Mouse (Mus musculus): ENCODE measurements at regions not wholly inside any gene's neighbourhood (a gene's known extent, or its start where the extent isn't known, plus 50 kb on each side); places are given as distances from the start of the nearest gene placed in this dataset.
A peak's percentile ranks its signal among the peaks of the same experiment; 100 is the strongest.

DNA sequence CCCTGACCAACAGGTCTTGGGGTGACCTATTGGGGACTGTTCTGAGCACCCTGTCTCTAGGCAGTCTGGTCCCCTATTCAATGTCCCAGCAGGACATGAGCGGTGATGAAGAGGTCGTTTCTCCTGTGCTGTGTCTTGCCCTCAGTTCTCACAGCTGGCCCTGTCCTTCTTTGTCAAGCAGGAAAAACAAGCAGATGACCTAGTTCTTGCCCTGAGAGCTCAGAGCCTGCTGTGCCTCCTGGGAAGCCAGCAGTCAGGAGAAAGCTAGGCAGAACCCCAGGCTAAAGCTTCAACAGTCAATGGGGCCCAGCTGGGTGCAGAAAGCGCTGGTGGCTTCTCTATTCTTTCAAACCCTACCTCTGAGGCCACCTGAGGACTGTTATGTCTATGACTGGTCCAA, 66.1 kb upstream of the Stx16 start:
- no peak for DNase-seq (ENCODE audit: low spot score)
- Histone ChIP-seq H3K36me3 (ENCODE audit: control insufficient read depth, insufficient read depth, low read length) (no peaks in the 10 kb centered on the region), H3K9me3 (ENCODE audit: control insufficient read depth, low read length) (no peaks in the 10 kb centered on the region), H3K4me1 (ENCODE audit: control insufficient read depth, insufficient read depth, low read length) (peaks cover 18% of the 10 kb centered on the region), H3K9ac (ENCODE audit: low read depth, low read length) (no peak overlapping the region), H3K4me3 (ENCODE audit: low read depth, low read length) (no peak overlapping the region), H3K27ac (replicated peaks; ENCODE audit: low read depth, low read length) (no peak overlapping the region), H3K4me2 (ENCODE audit: low read depth, low read length) (no peak overlapping the region), H3K27me3 (replicated peaks; ENCODE audit: control insufficient read depth, insufficient read depth, low read length) (no peaks in the 10 kb centered on the region)
- no peak for ATAC-seq (ENCODE audit: low read depth)
- 65% methylated on average over 3 of the region's 3 CpGs for WGBS

DNA sequence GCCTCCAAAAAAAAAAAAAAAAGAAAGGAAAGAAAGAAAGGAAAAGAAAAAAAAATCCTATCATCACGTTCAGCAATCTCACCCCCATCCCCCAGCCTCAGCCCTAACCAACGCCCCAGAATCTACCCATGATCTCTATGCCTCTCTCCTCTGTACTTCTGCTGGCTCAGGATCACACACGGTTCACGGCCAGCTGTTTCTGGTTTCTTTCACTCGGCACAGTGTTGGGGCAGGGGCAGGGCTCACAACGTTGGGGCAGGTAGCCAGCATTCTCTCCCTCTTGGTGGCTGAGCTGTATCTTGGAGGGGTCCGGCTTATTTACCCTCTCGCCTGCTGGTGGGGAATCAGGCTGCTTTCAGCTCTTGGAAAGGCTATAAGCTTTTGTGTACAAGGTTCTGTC, 64.7 kb upstream of the Stx16 start:
- no peaks in the 10 kb centered on the region for H3K27me3 ChIP-seq (replicated peaks; ENCODE audit: control insufficient read depth, insufficient read depth, low read length)
- H3K27ac ChIP-seq (replicated peaks; ENCODE audit: low read depth, low read length), result peak overlapping the region; percentile 45
- H3K4me1 ChIP-seq (ENCODE audit: control insufficient read depth, insufficient read depth, low read length), result peaks cover 21% of the 10 kb centered on the region
- ATAC-seq (ENCODE audit: low read depth), result peak; percentile 50
- no peaks in the 10 kb centered on the region for H3K36me3 ChIP-seq (ENCODE audit: control insufficient read depth, insufficient read depth, low read length)
- DNase-seq (ENCODE audit: low spot score), result peak; percentile 76
- H3K4me3 ChIP-seq (ENCODE audit: low read depth, low read length), result no peak overlapping the region
- H3K9ac ChIP-seq (ENCODE audit: low read depth, low read length), result no peak overlapping the region
- H3K4me2 ChIP-seq (ENCODE audit: low read depth, low read length), result no peak overlapping the region
- 19% methylated on average over 8 of the region's 8 CpGs for WGBS
- no peaks in the 10 kb centered on the region for H3K9me3 ChIP-seq (ENCODE audit: control insufficient read depth, low read length)

DNA sequence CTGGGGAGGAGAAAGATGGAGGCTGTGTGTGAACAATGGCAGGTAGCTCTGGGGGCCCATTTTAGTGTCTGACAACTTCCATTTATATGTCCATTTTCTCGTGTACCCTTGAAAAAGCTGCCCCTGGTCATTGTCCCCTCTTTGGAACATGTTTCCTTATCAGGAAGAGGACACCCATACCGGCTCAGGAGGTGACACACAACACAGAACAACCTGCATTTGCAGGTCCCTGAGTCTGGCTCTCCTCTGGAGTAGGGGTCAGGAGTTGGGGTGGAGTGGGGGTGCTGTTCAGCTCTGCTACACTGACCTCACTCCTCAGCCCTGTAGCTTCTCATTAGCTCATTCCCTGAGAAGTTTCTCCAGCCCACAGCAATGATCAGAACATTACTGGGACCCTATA, 61.7 kb upstream of the Stx16 start:
- Histone ChIP-seq H3K9ac (ENCODE audit: low read depth, low read length) (no peak overlapping the region), H3K4me1 (ENCODE audit: control insufficient read depth, insufficient read depth, low read length) (peaks cover 10% of the 10 kb centered on the region), H3K27ac (replicated peaks; ENCODE audit: low read depth, low read length) (no peak overlapping the region), H3K4me3 (ENCODE audit: low read depth, low read length) (no peak overlapping the region), H3K27me3 (replicated peaks; ENCODE audit: control insufficient read depth, insufficient read depth, low read length) (no peaks in the 10 kb centered on the region), H3K36me3 (ENCODE audit: control insufficient read depth, insufficient read depth, low read length) (no peaks in the 10 kb centered on the region), H3K4me2 (ENCODE audit: low read depth, low read length) (no peak overlapping the region), H3K9me3 (ENCODE audit: control insufficient read depth, low read length) (no peaks in the 10 kb centered on the region)
- WGBS, result 63% methylated on average over 2 of the region's 2 CpGs
- DNase-seq (ENCODE audit: low spot score) (no peak), ATAC-seq (ENCODE audit: low read depth) (no peak)

DNA sequence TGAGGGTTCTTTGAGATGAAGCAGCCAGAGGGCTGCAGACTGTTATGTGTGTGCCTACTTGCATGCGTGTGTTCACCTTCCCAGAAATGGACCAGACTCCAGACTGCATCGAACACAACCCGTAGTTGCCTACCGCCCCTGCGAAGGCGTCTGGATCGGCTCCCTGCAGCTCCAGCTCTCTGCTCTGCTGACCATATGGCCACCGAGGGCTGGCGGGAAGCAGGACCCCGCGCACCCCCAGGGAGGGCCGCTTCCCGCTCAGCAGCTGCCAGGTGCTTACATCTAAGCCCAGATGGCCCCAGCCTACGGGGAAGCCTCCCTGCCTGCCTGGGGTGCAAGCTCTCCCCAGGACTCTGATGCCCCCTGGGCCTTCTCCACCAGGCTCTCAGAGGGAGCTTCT, 60.8 kb upstream of the Stx16 start:
- no peaks in the 10 kb centered on the region for H3K9me3 ChIP-seq (ENCODE audit: control insufficient read depth, low read length)
- peaks cover 10% of the 10 kb centered on the region for H3K4me1 ChIP-seq (ENCODE audit: control insufficient read depth, insufficient read depth, low read length)
- no peak overlapping the region for H3K4me3 ChIP-seq (ENCODE audit: low read depth, low read length)
- ATAC-seq (ENCODE audit: low read depth), result no peak; the same call in 1 of the 2 replicates
- DNase-seq (ENCODE audit: low spot score), result no peak
- no peaks in the 10 kb centered on the region for H3K27me3 ChIP-seq (replicated peaks; ENCODE audit: control insufficient read depth, insufficient read depth, low read length)
- no peaks in the 10 kb centered on the region for H3K36me3 ChIP-seq (ENCODE audit: control insufficient read depth, insufficient read depth, low read length)
- H3K27ac ChIP-seq (replicated peaks; ENCODE audit: low read depth, low read length), result no peak overlapping the region
- no peak overlapping the region for H3K9ac ChIP-seq (ENCODE audit: low read depth, low read length)
- 36% methylated on average over 11 of the region's 14 CpGs for WGBS
- no peak overlapping the region for H3K4me2 ChIP-seq (ENCODE audit: low read depth, low read length)

DNA sequence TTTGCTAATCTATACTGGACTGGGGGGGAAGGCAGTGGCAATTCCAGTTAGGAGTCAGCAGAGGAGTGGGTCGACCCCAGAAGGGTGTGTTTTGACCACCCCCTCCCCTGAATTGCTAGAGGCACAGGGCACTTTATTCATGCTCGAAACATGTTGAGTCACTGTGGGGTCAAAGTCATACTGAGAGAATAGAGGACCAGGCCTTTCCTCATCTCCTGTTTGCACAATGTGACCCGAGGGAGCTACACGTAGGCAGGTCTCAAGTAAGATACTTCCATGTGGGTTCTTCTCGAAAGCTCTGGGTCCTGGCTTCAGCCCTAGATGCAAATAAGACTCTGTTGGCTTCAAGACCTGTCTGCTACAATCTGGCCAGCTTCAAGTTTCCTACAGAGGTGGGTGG, 60.0 kb upstream of the Stx16 start:
- no peak overlapping the region for H3K4me2 ChIP-seq (ENCODE audit: low read depth, low read length)
- DNase-seq (ENCODE audit: low spot score) (no peak), ATAC-seq (ENCODE audit: low read depth) (no peak)
- H3K36me3 ChIP-seq (ENCODE audit: control insufficient read depth, insufficient read depth, low read length), result no peaks in the 10 kb centered on the region
- H3K9me3 ChIP-seq (ENCODE audit: control insufficient read depth, low read length), result no peaks in the 10 kb centered on the region
- no peaks in the 10 kb centered on the region for H3K27me3 ChIP-seq (replicated peaks; ENCODE audit: control insufficient read depth, insufficient read depth, low read length)
- H3K27ac ChIP-seq (replicated peaks; ENCODE audit: low read depth, low read length), result no peak overlapping the region
- no peak overlapping the region for H3K9ac ChIP-seq (ENCODE audit: low read depth, low read length)
- peaks cover 18% of the 10 kb centered on the region for H3K4me1 ChIP-seq (ENCODE audit: control insufficient read depth, insufficient read depth, low read length)
- WGBS, result 76% methylated on average over 5 of the region's 5 CpGs
- no peak overlapping the region for H3K4me3 ChIP-seq (ENCODE audit: low read depth, low read length)

DNA sequence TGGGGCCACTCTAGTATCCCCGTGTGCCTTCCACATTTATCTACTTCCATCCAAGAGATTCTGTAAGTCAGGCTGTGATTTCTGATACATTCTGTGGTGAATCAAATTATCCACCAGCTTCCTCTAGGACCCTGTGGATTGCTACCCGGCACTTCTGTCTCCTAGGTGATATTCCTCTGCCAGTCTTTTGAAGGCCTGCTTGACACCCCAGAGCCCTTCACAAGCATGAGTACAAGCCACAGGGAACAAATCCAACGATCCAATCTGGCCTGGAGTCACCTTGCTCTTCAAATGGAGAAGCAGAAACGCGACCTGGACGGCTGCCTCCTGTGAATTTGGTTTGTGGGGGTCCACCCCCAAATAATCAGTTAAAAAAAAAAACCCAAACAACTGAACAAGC, 59.1 kb upstream of the Stx16 start:
- 64% methylated on average over 6 of the region's 6 CpGs for WGBS
- H3K9ac ChIP-seq (ENCODE audit: low read depth, low read length), result no peak overlapping the region
- no peaks in the 10 kb centered on the region for H3K9me3 ChIP-seq (ENCODE audit: control insufficient read depth, low read length)
- H3K4me1 ChIP-seq (ENCODE audit: control insufficient read depth, insufficient read depth, low read length), result peaks cover 13% of the 10 kb centered on the region; the same call in 1 of the 2 replicates
- H3K27ac ChIP-seq (replicated peaks; ENCODE audit: low read depth, low read length), result no peak overlapping the region
- DNase-seq (ENCODE audit: low spot score) (no peak), ATAC-seq (ENCODE audit: low read depth) (no peak)
- no peak overlapping the region for H3K4me3 ChIP-seq (ENCODE audit: low read depth, low read length)
- H3K27me3 ChIP-seq (replicated peaks; ENCODE audit: control insufficient read depth, insufficient read depth, low read length), result no peaks in the 10 kb centered on the region
- no peak overlapping the region for H3K4me2 ChIP-seq (ENCODE audit: low read depth, low read length)
- H3K36me3 ChIP-seq (ENCODE audit: control insufficient read depth, insufficient read depth, low read length), result no peaks in the 10 kb centered on the region

DNA sequence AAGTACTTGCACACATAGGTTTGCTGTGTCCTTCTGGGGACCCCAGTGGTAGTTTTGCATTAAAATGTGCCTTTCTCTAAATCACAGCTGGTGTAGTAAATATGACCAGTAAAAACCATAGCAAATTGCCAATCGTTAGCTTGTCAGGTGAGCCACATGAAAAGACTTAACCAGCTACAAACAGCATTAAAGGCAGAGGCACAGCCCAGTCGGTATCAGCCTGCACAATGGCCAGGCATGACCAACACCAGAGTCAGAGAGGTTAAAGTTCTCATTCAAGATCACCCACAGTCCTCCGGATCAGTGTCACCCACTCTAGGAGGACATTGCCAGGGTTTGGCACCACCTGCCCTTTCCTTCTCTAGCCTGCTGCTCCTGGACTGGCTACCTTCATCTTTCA, 58.5 kb upstream of the Stx16 start:
- no peaks in the 10 kb centered on the region for H3K36me3 ChIP-seq (ENCODE audit: control insufficient read depth, insufficient read depth, low read length)
- no peaks in the 10 kb centered on the region for H3K9me3 ChIP-seq (ENCODE audit: control insufficient read depth, low read length)
- H3K4me2 ChIP-seq (ENCODE audit: low read depth, low read length), result no peak overlapping the region
- H3K27me3 ChIP-seq (replicated peaks; ENCODE audit: control insufficient read depth, insufficient read depth, low read length), result no peaks in the 10 kb centered on the region
- H3K4me1 ChIP-seq (ENCODE audit: control insufficient read depth, insufficient read depth, low read length), result peaks cover 13% of the 10 kb centered on the region; the same call in 1 of the 2 replicates
- no peak overlapping the region for H3K27ac ChIP-seq (replicated peaks; ENCODE audit: low read depth, low read length)
- WGBS, result 46% methylated on average over 3 of the region's 3 CpGs
- DNase-seq (ENCODE audit: low spot score), result no peak
- no peak for ATAC-seq (ENCODE audit: low read depth)
- no peak overlapping the region for H3K9ac ChIP-seq (ENCODE audit: low read depth, low read length)
- H3K4me3 ChIP-seq (ENCODE audit: low read depth, low read length), result no peak overlapping the region

DNA sequence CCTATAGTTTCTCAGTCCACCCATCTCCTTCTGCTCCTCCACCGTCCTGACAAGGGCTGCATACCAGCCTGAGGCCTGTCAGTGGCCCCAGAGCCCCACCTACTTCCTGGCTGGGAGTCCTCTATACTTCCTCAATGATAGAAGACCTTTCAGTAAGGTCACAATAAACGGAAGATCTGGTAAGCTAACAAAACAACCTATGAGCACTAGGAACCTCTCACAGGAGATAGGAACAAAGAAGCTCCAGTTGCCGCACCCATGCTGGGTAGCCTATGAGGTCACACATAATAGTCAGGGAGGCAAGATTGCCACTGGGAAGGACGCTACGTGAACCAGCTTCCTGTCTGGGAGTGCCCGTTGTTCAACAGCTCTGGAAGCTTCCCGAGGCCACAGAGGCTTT, 58.1 kb upstream of the Stx16 start:
- ATAC-seq (ENCODE audit: low read depth) (no peak), DNase-seq (ENCODE audit: low spot score) (peak; percentile 29)
- H3K27ac ChIP-seq (replicated peaks; ENCODE audit: low read depth, low read length), result no peak overlapping the region
- no peak overlapping the region for H3K4me2 ChIP-seq (ENCODE audit: low read depth, low read length)
- H3K9ac ChIP-seq (ENCODE audit: low read depth, low read length), result no peak overlapping the region
- H3K9me3 ChIP-seq (ENCODE audit: control insufficient read depth, low read length), result no peaks in the 10 kb centered on the region
- H3K4me3 ChIP-seq (ENCODE audit: low read depth, low read length), result no peak overlapping the region
- no peaks in the 10 kb centered on the region for H3K36me3 ChIP-seq (ENCODE audit: control insufficient read depth, insufficient read depth, low read length)
- H3K4me1 ChIP-seq (ENCODE audit: control insufficient read depth, insufficient read depth, low read length), result peaks cover 13% of the 10 kb centered on the region; the same call in 1 of the 2 replicates
- no peaks in the 10 kb centered on the region for H3K27me3 ChIP-seq (replicated peaks; ENCODE audit: control insufficient read depth, insufficient read depth, low read length)
- 40% methylated on average over 7 of the region's 7 CpGs for WGBS

DNA sequence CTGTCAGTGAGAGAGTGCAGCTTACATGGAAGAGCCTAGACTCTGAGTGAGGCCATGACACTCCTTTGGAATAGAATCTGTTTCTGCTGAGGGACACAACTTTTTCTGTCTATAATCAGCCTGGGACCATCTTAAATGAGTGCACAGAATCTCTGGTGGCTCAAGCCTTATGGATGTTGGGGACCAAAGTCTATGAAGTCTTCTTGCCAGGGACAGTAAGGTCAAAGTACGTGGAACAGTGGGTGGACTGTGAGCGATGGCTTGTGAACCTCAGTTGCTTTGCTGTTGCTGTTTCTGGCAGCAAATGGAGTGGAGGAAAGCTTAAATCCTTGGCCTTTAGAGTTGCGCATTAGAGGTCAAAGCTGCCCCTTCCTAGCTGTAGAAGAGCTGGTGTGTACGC, 57.1 kb upstream of the Stx16 start:
- WGBS, result 92% methylated on average over 4 of the region's 4 CpGs
- DNase-seq (ENCODE audit: low spot score), result no peak
- no peak for ATAC-seq (ENCODE audit: low read depth)
- H3K4me2 ChIP-seq (ENCODE audit: low read depth, low read length), result no peak overlapping the region
- H3K9me3 ChIP-seq (ENCODE audit: control insufficient read depth, low read length), result no peaks in the 10 kb centered on the region
- no peak overlapping the region for H3K4me3 ChIP-seq (ENCODE audit: low read depth, low read length)
- H3K4me1 ChIP-seq (ENCODE audit: control insufficient read depth, insufficient read depth, low read length), result peaks cover 13% of the 10 kb centered on the region; the same call in 1 of the 2 replicates
- H3K27me3 ChIP-seq (replicated peaks; ENCODE audit: control insufficient read depth, insufficient read depth, low read length), result no peaks in the 10 kb centered on the region
- no peaks in the 10 kb centered on the region for H3K36me3 ChIP-seq (ENCODE audit: control insufficient read depth, insufficient read depth, low read length)
- no peak overlapping the region for H3K27ac ChIP-seq (replicated peaks; ENCODE audit: low read depth, low read length)
- no peak overlapping the region for H3K9ac ChIP-seq (ENCODE audit: low read depth, low read length)

Measured in embryonic facial prominence, embryonic 14.5 days (tissue).